Mouse (Mus musculus): ENCODE results near the gene Lysmd1. TPM values are rescaled to one million over a fixed set of nuclear protein-coding genes. Genes with fewer than 3 reads are reported as not detected.

Lysmd1 gene
- polyA plus RNA-seq (2017; shearing (Covaris generic)): 38.7 TPM

DNA sequence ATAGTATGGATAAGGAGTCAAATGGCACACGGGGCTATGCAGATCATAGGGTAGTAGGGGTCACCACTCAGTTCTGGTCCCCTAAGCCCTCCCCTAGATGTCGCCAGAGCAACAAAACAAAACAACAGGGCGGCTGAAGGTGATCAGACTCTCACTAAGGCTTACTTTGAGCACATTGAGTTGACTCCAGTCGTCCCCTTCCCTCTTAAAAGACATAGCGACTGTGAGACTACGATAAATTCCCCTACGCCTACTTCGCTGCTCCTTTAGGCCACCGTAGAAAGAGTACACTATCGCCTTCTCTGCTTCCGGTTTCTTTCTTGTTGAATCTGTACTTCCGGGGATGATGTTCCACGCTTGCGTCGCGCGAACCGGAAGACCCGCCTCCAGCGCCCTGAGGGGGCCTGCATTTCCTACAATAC, at the start of gene Lysmd1, which contains the start of gene Scnm1:
TSS of gene Lysmd1 (plus strand) at position 409 of the 422 bp plus-strand sequence.
TSS of gene Scnm1 (minus strand) at position 332 of the 422 bp plus-strand sequence.

DNA sequence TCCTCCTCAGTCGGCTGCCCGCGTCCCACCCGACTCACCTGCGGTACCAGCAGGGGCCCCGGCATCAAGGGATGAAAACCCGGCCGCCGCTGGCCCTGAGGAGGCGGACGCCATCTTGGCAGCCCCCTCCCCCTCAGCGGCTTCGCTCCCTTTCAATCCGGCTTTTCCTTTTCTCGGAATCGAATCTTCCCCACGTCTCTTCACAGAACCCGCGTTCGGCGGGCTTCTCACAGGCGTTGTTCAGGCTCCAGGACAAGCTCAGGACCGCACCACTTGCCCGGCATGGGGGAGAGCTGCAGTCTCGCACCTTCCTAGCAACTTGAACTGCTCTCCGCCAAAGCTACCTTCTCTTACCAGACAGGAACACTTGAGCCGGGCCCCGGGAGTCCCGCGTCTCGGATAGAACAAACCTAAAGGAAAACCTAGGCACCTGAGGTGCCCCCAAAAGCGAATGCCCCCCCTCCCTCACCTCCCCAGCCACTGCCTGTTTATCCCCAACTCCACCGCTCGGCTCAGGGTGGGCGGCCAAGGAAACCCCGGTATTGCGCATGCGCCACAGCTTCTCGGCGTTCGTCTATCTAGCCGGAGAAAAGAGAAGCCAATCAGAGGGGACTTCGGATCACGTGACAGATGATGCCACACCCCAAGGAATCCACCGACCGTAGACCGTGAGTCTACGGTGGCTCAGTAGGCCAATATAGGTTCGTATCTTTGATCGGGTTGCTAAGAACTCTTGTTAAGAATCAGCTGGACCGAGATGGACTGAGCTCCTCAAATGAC, 27.4 kb upstream of the Lysmd1 start, which contains the start of gene Pip5k1a:
TSS of gene Pip5k1a (minus strand) at position 593 of the 780 bp plus-strand sequence.

DNA sequence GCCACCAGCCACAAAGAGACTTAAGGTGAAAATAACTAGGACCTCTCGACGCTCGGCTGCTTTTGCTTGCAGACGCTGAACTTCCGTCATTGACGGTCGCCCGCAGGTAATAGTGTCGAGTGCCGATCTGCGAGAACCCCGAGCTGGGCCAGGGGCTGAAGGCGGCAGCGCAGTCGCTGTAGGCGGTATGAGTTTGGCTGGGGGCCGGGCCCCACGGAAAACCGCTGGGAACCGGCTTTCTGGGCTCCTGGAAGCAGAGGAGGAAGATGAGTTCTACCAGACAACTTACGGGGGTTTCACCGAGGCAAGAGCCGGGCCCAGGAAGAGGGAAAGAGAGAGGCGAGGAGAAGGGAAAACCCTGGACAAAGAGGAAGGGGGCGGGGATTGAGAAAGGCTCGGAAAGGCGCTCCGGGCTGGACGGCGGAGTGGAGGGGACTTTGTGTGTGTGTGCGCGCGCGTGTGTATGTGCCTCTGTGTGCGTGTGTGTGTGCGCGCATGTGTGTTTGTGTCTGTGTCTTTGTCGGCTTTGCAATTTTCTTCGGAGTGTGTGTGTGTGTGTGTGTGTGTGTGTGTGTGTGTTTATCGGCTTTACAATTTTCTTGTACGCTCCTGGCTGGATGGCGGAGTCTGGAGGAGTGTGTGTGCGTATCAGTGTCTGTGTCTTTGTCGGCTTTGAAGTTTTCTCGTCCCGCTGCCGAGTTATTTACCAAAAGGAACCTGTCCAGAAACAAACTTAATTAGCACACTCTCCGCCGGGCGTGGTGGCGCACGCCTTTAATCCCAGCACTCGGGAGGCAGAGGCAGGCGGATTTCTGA, 22.8 kb upstream of the Lysmd1 start, which contains the start of gene Vps72:
TSS of gene Vps72 (plus strand) at position 112 of the 816 bp plus-strand sequence.

DNA sequence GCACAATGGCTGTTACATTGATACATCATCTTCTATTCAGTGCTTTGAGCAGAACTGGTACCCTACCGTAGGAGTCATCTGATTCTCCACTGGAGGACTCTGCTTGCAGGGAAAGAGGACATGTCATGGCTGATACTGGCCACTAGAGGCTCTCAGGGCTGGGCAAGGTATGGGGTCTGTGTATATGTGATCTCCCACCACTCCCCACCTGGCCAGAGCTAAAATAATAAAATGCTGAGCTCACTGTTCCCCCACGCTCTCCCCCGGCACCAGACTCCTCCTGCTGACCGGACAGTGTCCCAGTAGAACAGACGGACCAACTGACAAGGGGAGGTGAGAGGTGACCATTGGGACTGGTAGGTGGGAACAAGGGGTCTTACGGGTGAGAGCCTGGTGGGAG, 9.6 kb upstream of the Lysmd1 start, which contains the start of gene Tmod4:
TSS of gene Tmod4 (plus strand) at position 231 of the 400 bp plus-strand sequence.

DNA sequence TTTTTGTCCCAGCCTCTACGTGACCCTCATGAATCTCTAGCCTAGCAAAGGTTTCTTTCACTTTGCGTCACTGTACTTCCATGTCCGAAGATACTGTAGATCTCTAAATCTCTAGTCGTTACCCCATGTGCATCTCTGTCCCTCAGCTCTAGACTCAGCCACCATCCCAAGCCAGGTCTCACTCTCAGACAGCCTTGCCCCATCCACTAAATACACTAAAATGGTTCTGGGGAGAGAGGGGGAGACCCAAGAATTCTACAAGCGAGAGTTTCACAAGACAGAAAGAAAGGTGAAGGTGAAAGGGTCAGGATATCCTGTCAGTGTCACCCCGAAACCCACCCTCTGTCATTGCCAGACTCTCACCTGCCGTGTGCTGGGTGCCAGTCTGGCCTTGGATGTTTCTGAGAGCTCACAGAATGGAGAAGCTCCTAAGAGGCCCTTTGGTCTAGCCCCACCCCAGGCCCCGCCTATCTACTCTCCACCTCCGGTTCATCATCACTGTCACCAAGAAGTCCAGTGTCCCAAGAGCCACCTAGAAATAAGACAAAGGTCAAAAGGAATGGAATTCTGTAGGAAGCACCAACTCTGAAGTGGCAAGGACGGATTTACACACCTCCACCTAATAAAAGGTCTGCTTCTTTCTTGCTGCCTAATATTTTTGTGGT, 8.2 kb downstream of the Lysmd1 start, which contains the start of gene Tnfaip8l2:
TSS of gene Tnfaip8l2 (minus strand) at position 409 of the 665 bp plus-strand sequence.

DNA sequence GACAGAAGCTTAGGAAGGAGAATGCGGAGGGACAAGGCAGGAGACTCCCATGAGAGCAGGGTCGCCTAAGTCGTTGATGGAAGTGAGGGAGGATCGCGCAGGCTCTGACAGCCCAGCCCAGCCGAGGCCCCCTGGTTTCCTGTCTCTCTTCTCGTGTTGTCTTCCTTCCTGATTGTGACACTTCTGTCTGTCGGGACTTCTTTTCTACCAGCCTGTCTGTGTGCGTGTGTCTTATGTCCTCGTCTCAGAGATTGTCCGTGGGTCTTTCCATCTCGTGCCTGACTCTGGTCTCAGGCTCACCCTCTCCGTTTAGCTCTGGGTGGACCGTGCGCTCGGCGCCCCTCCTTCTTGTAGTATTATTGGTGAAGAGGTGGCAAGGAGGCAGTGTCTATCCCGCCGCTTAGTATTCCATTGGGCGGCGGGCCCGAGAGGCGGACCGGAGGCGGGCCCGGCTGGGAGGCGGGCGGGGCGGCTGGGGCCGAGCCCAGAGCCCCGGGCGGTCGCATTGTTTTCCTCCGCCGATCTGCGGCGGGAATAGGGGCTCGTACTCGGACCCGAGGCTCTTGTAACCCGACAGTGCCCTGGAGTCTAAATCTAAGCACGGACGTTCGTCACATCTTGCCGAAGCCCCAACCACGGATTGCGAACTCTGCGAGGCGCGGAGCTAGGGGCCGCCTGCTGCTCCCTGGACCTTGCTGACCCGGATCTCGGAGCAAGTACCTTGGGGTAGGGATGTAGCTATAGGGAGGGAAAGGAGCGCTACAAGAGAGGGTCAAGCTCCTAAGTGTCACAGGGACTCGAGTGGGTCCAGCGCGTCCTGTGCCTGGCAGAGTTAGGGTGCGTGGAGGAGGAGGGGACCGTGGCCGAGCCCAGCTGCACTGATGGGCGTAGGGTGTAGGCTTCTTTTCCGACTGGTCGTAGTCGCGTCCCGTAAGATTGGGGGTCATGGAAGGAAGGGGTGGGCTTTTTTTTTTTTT, 26.4 kb downstream of the Lysmd1 start, which contains the start of gene Sema6c:
TSS of gene Sema6c (plus strand) at position 471 of the 977 bp plus-strand sequence.

Other genes with a start within 250 kb of the Lysmd1 start
- gene Psmb4, start 247.1 kb upstream of the Lysmd1 start, polyA plus RNA-seq (2017; shearing (Covaris generic)): 386 TPM
- gene Selenbp1, start 201.0 kb upstream of the Lysmd1 start, polyA plus RNA-seq (2017; shearing (Covaris generic)): 4.8 TPM
- 13.5 TPM for gene Rfx5, start 180.0 kb upstream of the Lysmd1 start, polyA plus RNA-seq (2017; shearing (Covaris generic))
- gene Pi4kb, start 159.4 kb upstream of the Lysmd1 start, polyA plus RNA-seq (2017; shearing (Covaris generic)): 10.3 TPM
- gene Zfp687, start 118.6 kb upstream of the Lysmd1 start, polyA plus RNA-seq (2017; shearing (Covaris generic)): 82.6 TPM
- 335 TPM for gene Psmd4, start 91.5 kb upstream of the Lysmd1 start, polyA plus RNA-seq (2017; shearing (Covaris generic))
- gene Pip5k1a, start 27.2 kb upstream of the Lysmd1 start, polyA plus RNA-seq (2017; shearing (Covaris generic)): 36.5 TPM
- gene Vps72, start 23.1 kb upstream of the Lysmd1 start, polyA plus RNA-seq (2017; shearing (Covaris generic)): 115 TPM
- 3.1 TPM for gene Tmod4, start 9.6 kb upstream of the Lysmd1 start, polyA plus RNA-seq (2017; shearing (Covaris generic))
- gene Scnm1, start 77 bp upstream of the Lysmd1 start, polyA plus RNA-seq (2017; shearing (Covaris generic)): 121 TPM
- 310 TPM for gene Tnfaip8l2, start 8.3 kb downstream of the Lysmd1 start, polyA plus RNA-seq (2017; shearing (Covaris generic))
- 0.24 TPM for gene Sema6c, start 26.4 kb downstream of the Lysmd1 start, polyA plus RNA-seq (2017; shearing (Covaris generic))
- 38.0 TPM for gene Gabpb2, start 83.8 kb downstream of the Lysmd1 start, polyA plus RNA-seq (2017; shearing (Covaris generic))
- 512 TPM for gene Cdc42se1, start 94.6 kb downstream of the Lysmd1 start, polyA plus RNA-seq (2017; shearing (Covaris generic))
- 9.7 TPM for gene Mllt11, start 98.1 kb downstream of the Lysmd1 start, polyA plus RNA-seq (2017; shearing (Covaris generic))
- gene Gm128, start 107.5 kb downstream of the Lysmd1 start, polyA plus RNA-seq (2017; shearing (Covaris generic)): 1.6 TPM
- gene Bnipl, start 117.1 kb downstream of the Lysmd1 start, polyA plus RNA-seq (2017; shearing (Covaris generic)): not detected
- gene Mindy1, start 147.3 kb downstream of the Lysmd1 start, polyA plus RNA-seq (2017; shearing (Covaris generic)): 28.5 TPM
- gene Prune1, start 148.0 kb downstream of the Lysmd1 start, polyA plus RNA-seq (2017; shearing (Covaris generic)): 8.7 TPM
- 0.60 TPM for gene Anxa9, start 173.1 kb downstream of the Lysmd1 start, polyA plus RNA-seq (2017; shearing (Covaris generic))
- gene Cers2, start 180.7 kb downstream of the Lysmd1 start, polyA plus RNA-seq (2017; shearing (Covaris generic)): 305 TPM
- gene Setdb1, start 223.1 kb downstream of the Lysmd1 start, polyA plus RNA-seq (2017; shearing (Covaris generic)): 49.6 TPM